Mouse (Mus musculus) neural tube, embryonic 12.5 days (tissue): ENCODE data around the gene Gm20388. TPM values are rescaled to one million over a fixed set of nuclear protein-coding genes. Genes with fewer than 3 reads are reported as not detected.

Experiments used
- ATAC-seq: fragments of 200-750 bp; cut with Nextera tagmentation; 2 replicates; pipeline ENCODE4 v1.8.0; 2017; ENCODE audit warnings: low read depth, mild to moderate bottlenecking, moderate TSS enrichment, moderate library complexity; ENCODE audit not compliant: low FRiP score
- H3K27ac ChIP-seq: fragments of 300-500 bp; sonication (generic); 2 replicates; pipeline ENCODE4 v1.5.1; 2016
- H3K27me3 ChIP-seq: fragments of 300-500 bp; sonication (generic); replicated peaks from 2 replicates; pipeline ENCODE4 v1.6.1; 2016; ENCODE audit warnings: mild to moderate bottlenecking
- H3K36me3 ChIP-seq: fragments of 300-500 bp; sonication (generic); 2 replicates; pipeline ENCODE4 v1.6.1; 2016; ENCODE audit warnings: mild to moderate bottlenecking
- H3K4me1 ChIP-seq: fragments of 300-500 bp; sonication (generic); 2 replicates; pipeline ENCODE4 v1.6.1; 2016
- H3K4me2 ChIP-seq: fragments of 300-500 bp; sonication (generic); replicated peaks from 2 replicates; pipeline ENCODE4 v1.6.1; 2016; ENCODE audit warnings: mild to moderate bottlenecking
- H3K4me3 ChIP-seq: fragments of 300-500 bp; sonication (generic); 2 replicates; pipeline ENCODE4 v1.5.1; 2016
- H3K9ac ChIP-seq: fragments of 300-500 bp; sonication (generic); 2 replicates; pipeline ENCODE4 v1.6.1; 2016; ENCODE audit warnings: mild to moderate bottlenecking
- H3K9me3 ChIP-seq: fragments of 300-500 bp; sonication (generic); 2 replicates; pipeline ENCODE4 v1.6.1; 2016; ENCODE audit warnings: mild to moderate bottlenecking
- WGBS: fragments of 180-500 bp; shearing (Covaris S2); methylation state at CpG from one replicate; pipeline ENCODE4 v1.1.7; 2016; 5-methylcytosine and 5-hydroxymethylcytosine counted together
- polyA plus RNA-seq: library from polyadenylated mRNA; unstranded; fragments of >200 nt; fragmentation: Nextera tagmentation; extraction: Ambion mirVana; gene quantifications from 2 replicates; pipeline ENCODE4 v1.2.1, GENCODE M21; 2016

The Gm20388 gene
- polyA plus RNA-seq, 1 experiment from 2014 or later, result not detected

DNA sequence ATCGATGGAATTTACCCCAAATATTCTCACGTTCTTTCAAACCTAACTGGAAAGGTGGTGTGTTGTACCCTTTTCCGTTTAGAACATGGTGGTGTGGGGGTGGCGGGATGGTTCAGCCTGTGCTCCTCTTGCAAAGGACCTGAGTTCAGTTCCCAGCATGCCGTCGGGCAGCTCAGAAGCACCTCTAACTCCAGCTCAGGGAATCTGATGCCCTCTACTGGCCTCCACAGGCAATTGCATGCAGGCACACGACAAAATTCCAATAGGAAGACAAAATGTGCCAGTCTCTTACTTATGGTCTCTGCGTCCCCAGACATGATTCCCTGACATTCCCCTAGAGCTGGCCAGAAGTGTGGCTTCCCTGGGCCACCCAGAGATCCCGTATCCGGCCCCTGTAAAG, 1304.3 kb downstream of the Gm20388 start:
- Histone ChIP-seq H3K4me1 (peaks cover 3% of the 10 kb centered on the region; the same call in 1 of the 2 replicates), H3K9ac (no peak overlapping the region), H3K36me3 (no peaks in the 10 kb centered on the region), H3K4me3 (no peak overlapping the region), H3K4me2 (no peak overlapping the region), H3K27me3 (no peaks in the 10 kb centered on the region), H3K27ac (no peak overlapping the region), H3K9me3 (no peaks in the 10 kb centered on the region)
- WGBS, result 77% methylated on average over 10 of the region's 10 CpGs
- ATAC-seq, result no peak

- H3K27ac ChIP-seq, result no peak overlapping the region
- H3K4me3 ChIP-seq, result no peak overlapping the region
- peaks cover 8% of the 10 kb centered on the region for H3K4me1 ChIP-seq
- H3K36me3 ChIP-seq, result no peaks in the 10 kb centered on the region
- H3K9me3 ChIP-seq, result no peaks in the 10 kb centered on the region
- WGBS, result 85% methylated on average over 10 of the region's 10 CpGs
- no peak overlapping the region for H3K9ac ChIP-seq
- ATAC-seq, result no peak
- H3K27me3 ChIP-seq, result no peaks in the 10 kb centered on the region; the same call in 1 of the 2 replicates
- H3K4me2 ChIP-seq, result no peak overlapping the region
These were observed 1305.9 kb downstream of the Gm20388 start for GRCm38 (mm10) chr8:121216441-121216949.

DNA sequence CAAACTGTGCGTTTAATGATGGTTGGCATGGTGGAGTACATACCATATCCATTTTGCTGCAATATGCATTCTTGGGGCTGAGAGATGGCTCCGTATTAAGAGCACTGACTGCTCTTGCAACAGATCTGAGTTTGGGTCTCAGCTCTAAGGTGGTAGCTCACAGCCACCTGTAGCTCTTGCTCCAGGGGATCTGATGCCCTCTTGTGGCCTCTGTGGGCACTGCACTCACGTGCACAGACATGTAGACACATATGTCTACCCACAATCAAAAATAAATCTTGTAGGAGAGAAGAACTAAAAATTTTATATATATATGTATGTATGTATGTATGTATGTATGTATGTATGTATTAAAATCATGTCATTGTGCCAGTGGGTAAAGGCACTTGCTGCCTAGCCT, 1307.8 kb downstream of the Gm20388 start:
- H3K4me3 ChIP-seq, result no peak overlapping the region
- peaks cover 7% of the 10 kb centered on the region; the same call in 1 of the 2 replicates for H3K27me3 ChIP-seq
- no peak overlapping the region for H3K27ac ChIP-seq
- H3K36me3 ChIP-seq, result no peaks in the 10 kb centered on the region
- H3K4me1 ChIP-seq, result peaks cover 8% of the 10 kb centered on the region
- 90% methylated on average over 3 of the region's 3 CpGs for WGBS
- H3K9me3 ChIP-seq, result no peaks in the 10 kb centered on the region
- no peak for ATAC-seq
- H3K9ac ChIP-seq, result no peak overlapping the region
- no peak overlapping the region for H3K4me2 ChIP-seq

GRCm38 (mm10) chr8:121220103-121220899, 1309.7 kb downstream of the Gm20388 start:
- H3K4me1 ChIP-seq, result peaks cover 8% of the 10 kb centered on the region
- H3K4me2 ChIP-seq, result no peak overlapping the region
- no peak overlapping the region for H3K27ac ChIP-seq
- WGBS, result 47% methylated on average over 33 of the region's 33 CpGs
- no peak overlapping the region for H3K9ac ChIP-seq
- no peak for ATAC-seq
- no peaks in the 10 kb centered on the region for H3K9me3 ChIP-seq
- no peak overlapping the region for H3K4me3 ChIP-seq
- peaks cover 7% of the 10 kb centered on the region for H3K27me3 ChIP-seq
- no peaks in the 10 kb centered on the region for H3K36me3 ChIP-seq

GRCm38 (mm10) chr8:121224709-121225108, 1314.1 kb downstream of the Gm20388 start:
- Histone ChIP-seq H3K27ac (no peak overlapping the region), H3K9ac (no peak overlapping the region), H3K4me3 (no peak overlapping the region), H3K4me1 (peaks cover 13% of the 10 kb centered on the region), H3K4me2 (no peak overlapping the region), H3K27me3 (peaks cover 11% of the 10 kb centered on the region), H3K36me3 (no peaks in the 10 kb centered on the region), H3K9me3 (no peaks in the 10 kb centered on the region)
- WGBS, result 74% methylated on average over 8 of the region's 8 CpGs
- ATAC-seq, result no peak

- H3K4me1 ChIP-seq, result peaks cover 6% of the 10 kb centered on the region; the same call in 1 of the 2 replicates
- 78% methylated on average over 18 of the region's 18 CpGs for WGBS
- H3K27ac ChIP-seq, result no peak overlapping the region
- H3K27me3 ChIP-seq, result peaks cover 6% of the 10 kb centered on the region; the same call in 1 of the 2 replicates
- H3K36me3 ChIP-seq, result no peaks in the 10 kb centered on the region
- H3K4me2 ChIP-seq, result no peak overlapping the region
- no peak overlapping the region for H3K4me3 ChIP-seq
- no peak for ATAC-seq
- no peaks in the 10 kb centered on the region for H3K9me3 ChIP-seq
- no peak overlapping the region for H3K9ac ChIP-seq
These were observed 1317.1 kb downstream of the Gm20388 start for GRCm38 (mm10) chr8:121227756-121228155.

DNA sequence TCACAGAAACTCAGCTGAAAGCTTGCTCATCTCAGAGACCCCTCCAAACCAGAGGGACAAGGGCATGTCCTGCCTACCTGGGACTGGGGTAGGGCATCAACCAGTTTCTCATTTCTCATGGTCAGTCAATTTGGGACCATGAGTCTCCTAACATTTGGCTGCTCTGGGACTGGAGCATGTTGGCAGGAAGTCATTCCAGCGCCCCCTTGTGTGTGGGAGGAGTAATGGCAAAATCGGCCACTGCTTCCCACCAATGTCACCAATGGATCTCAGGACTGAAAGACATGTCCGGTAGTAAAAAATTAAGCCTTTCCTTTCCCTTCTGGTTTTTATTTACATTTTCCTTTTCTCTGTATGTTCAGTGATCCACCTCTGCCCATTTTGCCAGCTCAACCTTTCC, 1318.3 kb downstream of the Gm20388 start:
- 67% methylated on average over 3 of the region's 3 CpGs for WGBS
- H3K36me3 ChIP-seq, result no peaks in the 10 kb centered on the region
- H3K4me1 ChIP-seq, result peaks cover 6% of the 10 kb centered on the region; the same call in 1 of the 2 replicates
- no peak overlapping the region for H3K27ac ChIP-seq
- no peak overlapping the region for H3K9ac ChIP-seq
- no peaks in the 10 kb centered on the region for H3K9me3 ChIP-seq
- ATAC-seq, result no peak
- peaks cover 4% of the 10 kb centered on the region; the same call in 1 of the 2 replicates for H3K27me3 ChIP-seq
- H3K4me2 ChIP-seq, result no peak overlapping the region
- H3K4me3 ChIP-seq, result no peak overlapping the region

DNA sequence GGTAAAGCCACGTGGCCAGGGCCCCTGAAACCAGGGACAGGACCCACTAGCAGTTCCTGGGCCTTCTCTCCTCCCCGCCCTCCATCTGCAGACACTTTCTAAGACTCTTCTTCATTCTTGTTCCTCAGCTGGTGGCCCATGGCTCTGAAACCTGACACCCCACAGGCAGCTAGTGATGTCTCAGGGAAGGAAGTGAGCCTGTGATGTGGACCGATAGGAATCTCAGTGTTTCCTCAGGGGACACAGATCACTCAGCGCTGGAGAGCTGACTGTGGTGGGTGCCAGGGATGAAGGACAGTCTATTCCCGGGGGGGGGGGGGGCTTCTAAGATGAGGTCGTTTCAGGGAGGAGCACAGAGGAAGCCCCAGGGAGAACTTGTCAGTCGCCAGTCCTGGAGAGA, 1318.9 kb downstream of the Gm20388 start:
- Histone ChIP-seq H3K27ac (no peak overlapping the region), H3K9me3 (no peaks in the 10 kb centered on the region), H3K9ac (no peak overlapping the region), H3K36me3 (no peaks in the 10 kb centered on the region), H3K27me3 (peaks cover 4% of the 10 kb centered on the region; the same call in 1 of the 2 replicates), H3K4me3 (no peak overlapping the region), H3K4me2 (no peak overlapping the region), H3K4me1 (peaks cover 6% of the 10 kb centered on the region; the same call in 1 of the 2 replicates)
- ATAC-seq, result no peak
- WGBS, result 36% methylated on average over 7 of the region's 7 CpGs

DNA sequence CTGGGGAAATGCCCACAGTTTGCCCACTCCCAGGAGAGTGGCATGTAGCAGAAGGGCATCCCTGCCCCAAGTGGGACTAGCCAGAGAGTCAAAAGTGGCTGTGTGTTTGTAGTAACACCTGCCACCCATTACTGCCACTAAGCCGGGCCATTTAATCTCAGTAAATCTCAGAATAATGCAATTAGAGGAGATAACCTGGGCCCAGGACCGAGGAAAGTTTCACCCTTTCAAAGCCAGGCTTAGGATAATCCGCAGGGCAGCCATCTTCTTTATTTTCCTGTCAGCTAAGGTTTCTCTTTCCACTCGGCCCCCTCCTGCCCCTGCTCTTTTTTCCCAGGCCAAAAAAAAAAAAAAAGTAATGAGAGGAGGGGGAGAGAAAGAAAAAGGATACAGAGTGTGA, 1322.6 kb downstream of the Gm20388 start:
- ATAC-seq, result no peak
- H3K4me3 ChIP-seq, result no peak overlapping the region
- H3K9ac ChIP-seq, result no peak overlapping the region
- no peaks in the 10 kb centered on the region for H3K9me3 ChIP-seq
- no peaks in the 10 kb centered on the region for H3K36me3 ChIP-seq
- no peaks in the 10 kb centered on the region for H3K27me3 ChIP-seq
- no peak overlapping the region for H3K27ac ChIP-seq
- 57% methylated on average over 4 of the region's 4 CpGs for WGBS
- H3K4me1 ChIP-seq, result peaks cover 4% of the 10 kb centered on the region; the same call in 1 of the 2 replicates
- H3K4me2 ChIP-seq, result no peak overlapping the region

DNA sequence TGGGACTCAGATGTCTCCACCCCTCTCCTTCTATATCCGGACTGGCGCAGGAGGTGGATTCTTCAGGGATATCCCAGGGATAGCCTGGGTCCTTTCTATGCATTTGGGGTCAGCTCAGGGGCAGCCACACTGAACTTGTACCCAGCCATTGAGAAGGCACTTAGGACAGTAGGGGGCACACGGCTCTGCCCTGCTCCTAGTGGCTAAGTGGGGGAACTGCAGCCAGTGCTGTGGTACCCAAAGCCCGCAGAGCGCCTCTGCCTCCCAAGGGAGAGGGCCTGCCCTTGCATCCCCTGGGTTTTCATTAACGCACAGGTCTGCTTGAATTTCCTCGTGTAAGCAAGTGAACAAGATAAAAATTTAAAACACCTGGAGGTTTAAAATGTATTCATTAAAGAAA, 1324.3 kb downstream of the Gm20388 start:
- H3K36me3 ChIP-seq, result no peaks in the 10 kb centered on the region
- no peak overlapping the region for H3K4me2 ChIP-seq
- WGBS, result 67% methylated on average over 7 of the region's 7 CpGs
- ATAC-seq, result no peak
- H3K9me3 ChIP-seq, result no peaks in the 10 kb centered on the region
- H3K9ac ChIP-seq, result no peak overlapping the region
- H3K4me3 ChIP-seq, result no peak overlapping the region
- no peaks in the 10 kb centered on the region for H3K27me3 ChIP-seq
- H3K27ac ChIP-seq, result no peak overlapping the region
- no peaks in the 10 kb centered on the region for H3K4me1 ChIP-seq

- H3K4me2 ChIP-seq, result no peak overlapping the region
- H3K4me3 ChIP-seq, result no peak overlapping the region
- H3K36me3 ChIP-seq, result no peaks in the 10 kb centered on the region
- no peak overlapping the region for H3K27ac ChIP-seq
- H3K27me3 ChIP-seq, result no peaks in the 10 kb centered on the region; the same call in 1 of the 2 replicates
- no peak overlapping the region for H3K9ac ChIP-seq
- ATAC-seq, result no peak
- H3K4me1 ChIP-seq, result peaks cover 28% of the 10 kb centered on the region
- 82% methylated on average over 6 of the region's 6 CpGs for WGBS
- H3K9me3 ChIP-seq, result no peaks in the 10 kb centered on the region
These were observed 1329.0 kb downstream of the Gm20388 start for GRCm38 (mm10) chr8:121239640-121240039.

DNA sequence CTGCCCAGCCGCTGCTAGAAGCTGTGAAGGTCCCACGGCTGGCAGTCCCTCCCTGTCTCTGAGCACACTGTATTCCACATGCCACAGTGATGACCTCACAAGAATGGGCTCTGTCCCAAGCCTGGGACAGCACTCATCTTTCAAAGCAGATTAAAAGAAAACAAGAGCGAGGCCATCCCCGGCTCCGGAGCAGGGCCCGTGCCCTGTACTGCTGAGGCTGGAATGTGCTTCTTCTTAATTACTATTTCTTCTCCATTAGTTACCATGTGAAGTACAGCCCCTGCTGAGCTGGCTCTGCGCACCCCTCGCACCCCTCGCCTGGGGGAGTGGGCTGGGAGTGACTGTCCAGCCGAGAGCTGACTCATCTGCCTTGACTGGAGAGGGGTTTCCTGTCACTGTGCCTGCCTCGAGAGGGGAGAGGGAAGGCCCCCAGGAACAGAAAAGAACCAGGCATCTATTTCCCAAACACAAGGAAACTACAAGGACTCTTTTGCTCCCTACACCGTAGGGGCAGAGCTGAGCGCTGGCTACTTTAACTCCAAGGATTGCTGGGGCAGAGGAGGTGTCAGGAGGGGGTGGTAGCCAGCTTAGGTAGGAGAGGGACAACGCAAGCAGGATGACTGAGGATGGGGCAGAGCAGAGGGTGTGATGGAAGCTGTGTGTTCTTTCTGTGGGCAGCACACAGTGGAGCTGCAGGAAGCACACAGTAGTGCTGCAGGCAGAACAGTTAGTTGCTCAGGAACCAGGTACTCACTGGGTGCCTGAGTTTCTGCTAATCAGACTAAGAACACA, 1331.3 kb downstream of the Gm20388 start:
- no peak overlapping the region for H3K27ac ChIP-seq
- WGBS, result 10% methylated on average over 14 of the region's 14 CpGs
- H3K27me3 ChIP-seq, result no peaks in the 10 kb centered on the region; the same call in 1 of the 2 replicates
- H3K9ac ChIP-seq, result no peak overlapping the region
- H3K4me3 ChIP-seq, result no peak overlapping the region
- H3K36me3 ChIP-seq, result no peaks in the 10 kb centered on the region
- H3K4me2 ChIP-seq, result peak overlapping the region; percentile 24
- ATAC-seq, result peak; percentile 56; the same call in 1 of the 2 replicates
- H3K9me3 ChIP-seq, result no peaks in the 10 kb centered on the region
- H3K4me1 ChIP-seq, result peaks cover 28% of the 10 kb centered on the region
